Mouse (Mus musculus) ES-E14 (cell line): Measurements from ENCODE around the gene Plin1. TPM values are rescaled to one million over a fixed set of nuclear protein-coding genes. Genes with fewer than 3 reads are reported as not detected.

ENCODE experiments used
- DNase-seq: peaks from one replicate; pipeline ENCODE4 v3.0.0-alpha.2; 2013; ENCODE audit warnings: low read depth, low spot score
- H3K27ac ChIP-seq: 2 replicates; pipeline ENCODE4 v1.5.1; 2012; ENCODE audit warnings: low read depth, mild to moderate bottlenecking, low read length, moderate library complexity, mixed read lengths; ENCODE audit not compliant: poor library complexity, insufficient read depth, severe bottlenecking
- H3K36me3 ChIP-seq: 2 replicates; pipeline ENCODE4 v1.6.1; 2012; ENCODE audit warnings: mild to moderate bottlenecking, low read length, moderate library complexity, mixed read lengths; ENCODE audit not compliant: control insufficient read depth, poor library complexity, insufficient read depth, severe bottlenecking
- H3K4me1 ChIP-seq, 2 experiments: fragments of 150-350 bp in 1 of 2; sonication (generic) in 1 of 2; 2 replicates each; pipeline ENCODE4 v1.6.1; 2012; ENCODE audit warnings: low read length in 2 of 2, mild to moderate bottlenecking in 1 of 2, mixed read lengths in 1 of 2; ENCODE audit not compliant: control insufficient read depth in 2 of 2, insufficient read depth in 2 of 2, poor library complexity in 1 of 2
- H3K4me3 ChIP-seq, 2 experiments: fragments of 150-350 bp in 1 of 2; sonication (generic) in 1 of 2; 2 replicates each; pipeline ENCODE4 v1.5.1; 2012; ENCODE audit warnings: low read length in 2 of 2, low read depth in 1 of 2, mild to moderate bottlenecking in 1 of 2, mixed read lengths in 1 of 2; ENCODE audit not compliant: insufficient read depth in 1 of 2, poor library complexity in 1 of 2, severe bottlenecking in 1 of 2
- H3K9ac ChIP-seq: 2 replicates; pipeline ENCODE4 v1.6.1; 2012; ENCODE audit warnings: low read depth, mild to moderate bottlenecking, low read length, mixed read lengths; ENCODE audit not compliant: poor library complexity, insufficient read depth, severe bottlenecking
- H3K9me3 ChIP-seq: fragments of 150-350 bp; sonication (generic); 2 replicates; pipeline ENCODE4 v1.6.1; 2012; ENCODE audit warnings: low read depth, mild to moderate bottlenecking, low read length; ENCODE audit not compliant: control insufficient read depth, insufficient read depth
- CHD2 ChIP-seq: IDR thresholded peaks from 2 replicates; pipeline ENCODE4 v1.6.1; 2014; ENCODE audit warnings: mild to moderate bottlenecking, low read depth, low read length, inconsistent platforms
- HCFC1 ChIP-seq: IDR thresholded peaks from 2 replicates; pipeline ENCODE4 v1.6.1; 2012; ENCODE audit warnings: low read length, inconsistent platforms, borderline replicate concordance; ENCODE audit not compliant: insufficient read depth
- MAFK ChIP-seq: IDR thresholded peaks from 2 replicates; pipeline ENCODE4 v1.6.1; 2014; ENCODE audit warnings: mild to moderate bottlenecking, low read depth, low read length, inconsistent platforms; ENCODE audit not compliant: insufficient read depth
- ZC3H11A ChIP-seq: IDR thresholded peaks from 2 replicates; pipeline ENCODE4 v1.6.1; 2012; ENCODE audit warnings: low read depth, mild to moderate bottlenecking, inconsistent platforms, low read length, borderline replicate concordance
- ZNF384 ChIP-seq: IDR thresholded peaks from 2 replicates; pipeline ENCODE4 v1.6.1; 2012; ENCODE audit warnings: low read depth, low read length, inconsistent platforms
- in situ Hi-C, 2 experiments: fragments of 600-800 bp; cut with MboI; formaldehyde crosslinking; loops; one replicate each; pipeline ENCODE4 v1.15.1; 2025; ENCODE audit warnings: low sequenced_read_pairs in 2 of 2, inconsistent platforms in 1 of 2; ENCODE audit not compliant: unreplicated experiment in 2 of 2
- total RNA-seq: library from RNA; depleted of rRNA; stranded (reverse); fragments of 300-350 nt; gene quantifications from 2 replicates; pipeline ENCODE4 v1.2.3, GENCODE M21; 2012

Plin1 gene
- total RNA-seq, 1 experiment = 0.18 TPM

DNA sequence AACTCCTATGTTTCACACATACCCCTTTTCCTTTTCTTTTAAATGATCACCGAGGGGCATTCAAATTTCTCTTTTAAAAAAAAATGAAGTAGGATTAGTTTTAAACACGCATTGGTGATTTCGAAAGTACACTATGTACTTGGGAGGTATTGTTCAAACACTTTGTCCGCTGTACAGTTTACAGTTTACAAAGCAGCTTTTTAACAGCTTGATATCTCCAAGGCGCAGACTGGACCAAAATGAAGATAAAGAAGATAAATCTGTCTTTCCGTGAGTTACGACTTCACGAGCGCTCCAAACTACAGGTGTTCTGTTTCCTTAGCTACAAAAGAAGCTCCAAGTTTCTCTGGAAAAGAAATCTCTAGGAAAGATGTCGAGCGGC is 9.6 kb upstream of the Plin1 start:
- peak overlapping the region; percentile 90 to 93 for H3K4me3 ChIP-seq
- no peaks in the 10 kb centered on the region for H3K4me1 ChIP-seq
- H3K36me3 ChIP-seq = peaks cover 5% of the 10 kb centered on the region; the same call in 1 of the 2 replicates
- TF ChIP-seq MAFK = no peak
- TF ChIP-seq HCFC1 = no peak
- TF ChIP-seq ZNF384 = no peak
- no peak for TF ChIP-seq CHD2
- TF ChIP-seq ZC3H11A = no peak
- in situ Hi-C loops = no loop called here
- peak overlapping the region; percentile 84 for H3K9ac ChIP-seq
- H3K27ac ChIP-seq = no peak overlapping the region
- no peak for DNase-seq
- no peaks in the 10 kb centered on the region for H3K9me3 ChIP-seq

DNA sequence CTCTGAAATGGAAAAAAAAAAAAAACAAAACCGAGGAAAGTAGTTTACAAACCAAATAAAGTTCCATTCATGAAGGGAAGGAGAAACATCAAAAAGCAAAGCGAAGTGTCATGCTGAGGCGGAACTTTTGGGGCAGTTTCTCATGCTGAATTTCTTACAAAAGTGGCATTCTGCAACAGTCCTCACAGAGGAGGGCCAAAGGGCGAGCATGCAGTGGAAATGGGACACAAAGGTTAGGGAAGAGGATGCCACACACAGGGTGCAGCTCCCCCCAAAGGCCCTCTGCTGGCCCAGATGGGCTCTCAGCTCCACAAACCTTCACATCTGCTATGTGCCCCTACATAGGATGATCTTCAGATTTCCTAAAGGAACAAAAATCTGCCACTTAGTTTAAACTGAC is 7.6 kb upstream of the Plin1 start:
- no peak overlapping the region for H3K27ac ChIP-seq
- no peak overlapping the region for H3K9ac ChIP-seq
- no peaks in the 10 kb centered on the region for H3K9me3 ChIP-seq
- no peak overlapping the region for H3K4me3 ChIP-seq
- in situ Hi-C loops = no loop called here
- H3K4me1 ChIP-seq = no peaks in the 10 kb centered on the region
- DNase-seq = no peak
- TF ChIP-seq ZC3H11A = no peak
- TF ChIP-seq ZNF384 = no peak
- TF ChIP-seq CHD2 = no peak
- no peak for TF ChIP-seq MAFK
- no peak for TF ChIP-seq HCFC1
- peaks cover 6% of the 10 kb centered on the region; the same call in 1 of the 2 replicates for H3K36me3 ChIP-seq

DNA sequence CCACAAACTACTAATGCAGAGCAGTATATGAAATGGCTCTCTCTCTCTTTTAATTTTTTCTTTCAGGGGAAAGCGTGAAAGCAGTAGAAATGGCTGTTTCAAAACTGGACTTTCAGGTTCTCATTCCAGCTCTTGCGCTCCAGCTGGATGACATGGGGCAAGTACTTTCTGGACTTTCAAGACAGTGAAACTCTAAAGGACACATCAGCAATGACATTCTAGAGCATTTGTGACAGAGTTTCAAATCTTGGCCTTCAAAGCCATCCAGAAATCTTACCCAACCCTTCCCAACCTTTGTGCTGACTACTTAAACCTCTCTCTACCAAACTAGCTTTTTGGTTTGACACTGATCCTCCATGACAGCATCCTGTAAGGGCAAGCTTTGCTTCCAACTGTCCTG is 6.2 kb upstream of the Plin1 start:
- H3K4me3 ChIP-seq = no peak overlapping the region
- H3K4me1 ChIP-seq = no peaks in the 10 kb centered on the region
- no peak overlapping the region for H3K27ac ChIP-seq
- H3K9me3 ChIP-seq = no peaks in the 10 kb centered on the region
- in situ Hi-C loops = no loop called here
- no peak overlapping the region for H3K9ac ChIP-seq
- no peak for TF ChIP-seq ZC3H11A
- no peak for TF ChIP-seq CHD2
- TF ChIP-seq HCFC1 = no peak
- TF ChIP-seq MAFK = no peak
- TF ChIP-seq ZNF384 = no peak
- H3K36me3 ChIP-seq = peaks cover 6% of the 10 kb centered on the region; the same call in 1 of the 2 replicates
- no peak for DNase-seq

DNA sequence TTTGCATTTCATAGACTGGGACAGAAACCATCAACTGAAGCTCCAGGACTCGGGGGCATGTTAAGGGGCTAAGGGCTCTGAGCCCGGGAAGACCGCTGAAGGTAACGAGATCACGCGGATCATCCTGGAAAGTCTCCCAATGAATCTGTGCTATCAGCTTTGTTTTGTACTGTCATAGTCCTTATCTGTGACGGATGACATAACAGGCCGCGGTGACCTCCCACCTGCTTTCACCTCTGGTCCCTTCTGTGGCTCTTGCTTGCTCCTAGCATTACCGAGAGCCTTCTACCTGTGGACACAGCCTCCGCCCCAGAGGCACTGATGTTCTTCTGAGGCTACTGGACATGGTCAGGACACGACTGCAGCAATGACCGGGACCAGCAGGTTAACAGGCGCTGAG is 3.8 kb upstream of the Plin1 start:
- no peak for DNase-seq
- TF ChIP-seq CHD2 (no peak), ZC3H11A (no peak), ZNF384 (no peak), HCFC1 (no peak), MAFK (no peak)
- Histone ChIP-seq H3K27ac (no peak overlapping the region), H3K36me3 (peaks cover 6% of the 10 kb centered on the region; the same call in 1 of the 2 replicates), H3K9me3 (no peaks in the 10 kb centered on the region), H3K9ac (no peak overlapping the region), H3K4me1 (no peaks in the 10 kb centered on the region), H3K4me3 (no peak overlapping the region)
- in situ Hi-C loops = no loop called here

DNA sequence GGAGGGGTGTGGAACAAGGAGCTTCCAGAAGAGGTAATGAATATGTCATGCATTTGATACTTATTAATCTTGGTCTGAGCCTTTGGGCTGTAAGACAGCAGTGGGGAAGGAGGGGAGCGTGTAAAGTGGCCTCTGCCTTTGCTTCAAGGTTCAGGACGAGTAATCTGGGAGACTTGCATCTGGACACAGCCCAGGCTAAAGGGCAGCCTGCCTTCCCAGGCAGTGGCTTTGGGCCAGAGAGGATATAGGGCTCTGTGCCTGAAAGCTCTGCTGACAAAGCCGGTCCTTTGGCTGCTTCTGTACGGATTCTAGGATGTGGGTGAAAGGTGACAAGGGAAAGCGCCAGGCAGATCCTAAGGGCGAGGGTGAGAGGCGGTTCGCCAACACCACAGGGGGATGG is 1.9 kb upstream of the Plin1 start:
- in situ Hi-C loops = no loop called here
- DNase-seq = no peak
- Histone ChIP-seq H3K4me3 (no peak overlapping the region), H3K36me3 (peaks cover 6% of the 10 kb centered on the region; the same call in 1 of the 2 replicates), H3K27ac (no peak overlapping the region), H3K4me1 (no peaks in the 10 kb centered on the region; a peak in 1 of 4 replicates), H3K9ac (no peak overlapping the region), H3K9me3 (no peaks in the 10 kb centered on the region)
- TF ChIP-seq CHD2 (no peak), ZNF384 (no peak), ZC3H11A (no peak), MAFK (no peak), HCFC1 (no peak)
